Mouse (Mus musculus): ENCODE results near the gene Ggt6.

The Ggt6 gene

DNA sequence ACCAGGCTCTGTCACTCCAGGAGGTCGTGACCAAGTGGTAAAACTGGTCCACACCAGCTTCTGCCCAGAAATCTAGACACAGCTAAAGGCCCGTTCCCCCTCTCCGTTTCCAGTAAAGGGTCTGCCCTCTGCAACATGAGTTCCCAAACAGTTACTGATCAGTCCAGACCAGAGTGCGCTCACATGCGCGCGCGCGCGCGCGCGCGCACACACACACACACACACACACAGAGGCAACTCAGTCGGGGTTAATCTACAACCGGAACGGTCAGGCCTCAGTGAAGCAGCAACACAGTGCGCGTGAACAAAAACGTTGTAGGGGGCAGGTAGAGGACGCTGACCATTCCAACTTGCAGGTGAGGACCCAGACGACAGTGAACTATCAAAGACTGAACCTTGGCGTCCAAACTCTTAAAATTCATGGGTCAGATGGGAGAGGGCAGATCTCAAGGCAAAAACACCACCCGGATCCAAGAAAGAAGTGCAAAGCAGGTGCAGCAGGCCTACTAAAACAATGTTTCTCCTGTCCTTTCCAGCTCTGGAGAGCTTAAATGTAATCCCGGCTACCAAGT lies 24.7 kb upstream of the Ggt6 start:
- intact Hi-C loops (cut with DNase I), result no loop called here

DNA sequence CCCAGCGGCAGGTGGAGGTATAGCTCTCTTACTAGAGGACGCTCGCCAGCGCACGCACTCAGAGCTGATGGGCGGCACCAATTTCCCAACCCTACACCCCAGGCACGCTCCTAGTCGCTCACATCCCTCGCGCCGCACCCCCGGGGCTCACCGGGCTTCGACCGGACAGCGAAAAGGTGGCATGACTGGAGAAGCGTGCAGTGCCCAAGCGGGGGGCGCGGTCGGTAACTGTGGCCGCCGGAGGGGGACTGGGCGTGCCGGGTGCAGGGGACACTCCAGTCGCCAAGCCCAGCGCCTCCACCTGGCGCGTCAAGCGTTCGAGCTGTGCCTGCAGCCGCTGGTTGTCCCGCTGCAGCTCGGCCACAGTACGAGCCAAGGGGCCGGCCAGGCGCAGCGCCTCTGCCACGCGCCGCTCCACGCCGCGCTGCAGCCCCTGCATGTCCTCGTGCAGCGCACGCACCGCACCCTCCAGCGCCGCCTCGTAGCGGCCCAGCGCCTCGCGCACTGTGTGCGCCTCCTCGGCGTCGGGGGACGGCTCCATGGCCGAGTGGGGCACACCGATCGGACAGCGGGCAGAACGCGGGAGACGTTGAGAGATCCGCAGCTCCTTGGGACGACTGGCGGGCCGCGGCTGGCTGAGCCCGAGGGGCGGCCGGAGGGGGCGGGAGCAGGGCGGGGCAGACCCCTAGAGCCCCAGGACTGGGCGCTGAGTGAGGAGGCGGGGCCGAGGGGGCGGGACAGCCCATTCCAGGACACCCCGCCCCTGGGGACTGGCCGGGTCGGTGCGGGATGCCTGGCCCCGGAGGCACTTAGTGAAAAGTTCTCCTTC lies 24.0 kb upstream of the Ggt6 start, which contains the start of gene Smtnl2:
Gene Smtnl2, minus strand, starts transcription at position 621 of the 829 bp plus-strand sequence.
- intact Hi-C loops (cut with DNase I), result no loop called here

GRCm38 (mm10) chr11:72411945-72412344 lies 23.4 kb upstream of the Ggt6 start:
- intact Hi-C loops (cut with DNase I), result no loop called here

- intact Hi-C loops (cut with DNase I), result no loop called here
These were observed 22.3 kb upstream of the Ggt6 start for GRCm38 (mm10) chr11:72413016-72413415.

- intact Hi-C loops (cut with DNase I), result no loop called here
These were observed 21.6 kb upstream of the Ggt6 start for GRCm38 (mm10) chr11:72413601-72414190.

DNA sequence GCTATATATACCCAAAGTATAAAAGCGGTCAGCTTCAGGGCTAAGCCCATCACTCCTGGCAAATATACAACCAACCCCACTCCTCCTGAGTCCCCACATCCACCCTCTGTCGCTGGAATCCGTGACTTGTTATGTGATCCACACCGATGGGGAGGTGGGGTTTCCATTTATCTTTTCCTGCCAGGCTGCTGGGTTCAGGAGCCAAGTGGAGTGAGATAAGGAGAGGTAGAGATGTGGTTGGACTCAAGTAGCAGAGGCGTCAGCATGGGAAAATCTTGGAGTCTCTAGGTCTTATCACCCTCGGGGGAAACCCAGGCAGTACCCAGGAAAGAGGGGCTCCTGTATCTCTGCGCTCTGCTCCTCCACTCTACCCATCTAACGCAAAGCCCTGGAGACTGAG lies 20.2 kb upstream of the Ggt6 start:
- intact Hi-C loops (cut with DNase I), result no loop called here

DNA sequence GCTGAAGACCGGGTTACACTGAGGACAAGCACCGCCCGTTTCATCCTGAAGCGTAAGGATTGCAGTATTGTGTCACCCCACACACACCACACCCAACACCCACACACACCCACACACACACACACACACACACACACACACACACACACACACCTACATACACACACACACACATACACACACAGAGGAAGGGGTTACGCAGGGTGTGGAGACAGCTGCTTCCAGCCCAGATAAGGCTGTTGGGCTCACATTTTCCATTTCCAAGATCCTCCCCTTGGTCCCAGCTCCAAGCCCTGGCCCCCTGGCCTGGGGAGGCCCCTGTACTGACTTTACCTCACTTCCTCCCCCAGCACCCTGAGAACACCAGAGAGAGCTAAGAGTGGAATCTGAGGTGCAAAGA lies 18.7 kb upstream of the Ggt6 start:
- intact Hi-C loops (cut with DNase I), result no loop called here

DNA sequence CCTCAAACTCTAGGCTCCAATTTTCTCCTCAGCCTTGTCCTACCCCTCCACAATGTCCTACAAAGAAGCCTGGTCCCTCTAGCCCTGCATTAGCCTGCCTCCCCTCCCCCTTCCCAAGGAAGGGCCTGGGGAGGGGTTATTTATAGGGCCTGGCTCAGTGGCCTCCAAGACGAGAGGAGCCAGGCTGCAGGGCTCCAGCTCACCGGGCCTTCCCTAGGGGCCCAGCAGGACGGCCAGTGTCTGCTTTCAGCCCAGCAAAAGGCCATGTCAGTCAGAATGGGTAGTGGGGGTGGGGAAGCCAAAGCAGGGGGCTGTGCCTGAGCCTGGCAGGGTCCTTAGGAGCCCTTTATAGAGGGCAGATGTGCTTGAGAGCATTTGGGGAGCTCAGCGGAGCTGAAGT lies 17.9 kb upstream of the Ggt6 start:
- intact Hi-C loops (cut with DNase I), result no loop called here

GRCm38 (mm10) chr11:72418227-72418626 lies 17.1 kb upstream of the Ggt6 start:
- intact Hi-C loops (cut with DNase I), result no loop called here

DNA sequence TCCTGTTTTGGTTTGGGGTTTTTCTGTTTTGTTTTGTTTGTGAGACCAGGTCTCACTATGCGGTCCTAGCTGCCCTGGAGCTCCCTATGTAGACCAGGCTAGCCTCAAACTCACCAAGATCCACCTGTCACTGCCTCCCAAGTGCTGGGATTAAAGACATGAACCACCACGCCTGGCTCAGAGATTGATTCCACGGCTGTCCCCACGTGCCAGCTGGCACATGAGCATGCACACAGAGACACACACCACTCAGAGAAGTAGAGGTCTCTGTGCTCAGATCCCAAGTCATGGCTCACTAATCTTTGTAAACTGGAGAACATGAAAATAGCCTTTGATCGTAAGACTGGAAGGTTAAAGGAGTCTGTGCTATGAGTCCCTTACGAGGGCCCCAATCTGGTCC lies 16.3 kb upstream of the Ggt6 start:
- intact Hi-C loops (cut with DNase I), result no loop called here

- intact Hi-C loops (cut with DNase I), result no loop called here
These were observed 14.7 kb upstream of the Ggt6 start for GRCm38 (mm10) chr11:72420460-72421122.

- intact Hi-C loops (cut with DNase I), result no loop called here
These were observed 13.6 kb upstream of the Ggt6 start for GRCm38 (mm10) chr11:72421518-72422278.

GRCm38 (mm10) chr11:72423686-72424085 lies 11.6 kb upstream of the Ggt6 start:
- intact Hi-C loops (cut with DNase I), result no loop called here

- intact Hi-C loops (cut with DNase I), result no loop called here
These were observed 10.1 kb upstream of the Ggt6 start for GRCm38 (mm10) chr11:72425201-72425600.

GRCm38 (mm10) chr11:72426884-72427283 lies 8.4 kb upstream of the Ggt6 start:
- intact Hi-C loops (cut with DNase I), result no loop called here

- intact Hi-C loops (cut with DNase I), result loop anchor here (2.0 kb wide), 3 partner anchors 74 to 204 kb away; no protein-coding TSS in a partner anchor
These were observed 6.6 kb upstream of the Ggt6 start for GRCm38 (mm10) chr11:72428694-72429093.

DNA sequence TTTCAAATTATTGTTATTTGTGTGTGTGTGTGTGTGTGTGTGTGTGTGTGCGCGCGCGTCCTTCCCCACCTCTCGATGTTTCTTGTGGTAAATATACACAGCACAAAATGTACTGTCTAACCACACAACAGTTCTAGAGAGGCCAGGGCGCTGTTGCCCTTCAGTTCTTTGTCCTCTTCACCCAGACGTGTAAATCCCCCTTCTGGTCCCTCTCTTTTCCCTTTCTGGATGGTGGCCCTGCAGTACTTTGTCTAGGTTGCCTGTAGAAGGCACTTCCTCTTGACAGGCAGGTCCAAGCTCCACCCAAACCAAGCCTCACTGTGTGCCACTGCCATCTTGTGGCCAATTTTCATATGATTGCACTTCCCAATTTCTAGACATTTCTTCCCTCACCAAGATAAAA lies 6.0 kb upstream of the Ggt6 start:
- intact Hi-C loops (cut with DNase I), result loop anchor here (2.0 kb wide), 3 partner anchors 74 to 204 kb away; no protein-coding TSS in a partner anchor

GRCm38 (mm10) chr11:72430311-72431068 lies 4.8 kb upstream of the Ggt6 start:
- intact Hi-C loops (cut with DNase I), result loop anchor here (5.0 kb wide), 1 partner anchor 132 kb away; no protein-coding TSS in a partner anchor

DNA sequence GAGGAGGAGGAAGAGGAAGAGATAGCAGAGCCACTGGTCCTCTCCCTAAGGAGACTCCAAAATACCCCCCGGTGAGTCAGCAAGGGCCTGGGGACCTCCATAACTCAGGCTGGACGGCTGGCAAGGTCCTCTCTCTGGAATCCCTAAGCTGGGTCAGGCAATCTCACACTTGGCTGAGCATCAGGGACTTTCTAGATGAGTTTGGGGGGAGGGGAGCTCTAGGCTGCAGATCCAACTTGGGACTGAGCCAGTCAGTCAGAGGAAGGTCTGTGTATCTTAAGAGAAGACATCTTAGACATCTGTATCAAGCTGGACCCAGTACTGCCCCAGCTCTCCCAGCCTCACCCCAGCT lies 344 bp downstream of the Ggt6 start:
- intact Hi-C loops (cut with DNase I), result no loop called here

DNA sequence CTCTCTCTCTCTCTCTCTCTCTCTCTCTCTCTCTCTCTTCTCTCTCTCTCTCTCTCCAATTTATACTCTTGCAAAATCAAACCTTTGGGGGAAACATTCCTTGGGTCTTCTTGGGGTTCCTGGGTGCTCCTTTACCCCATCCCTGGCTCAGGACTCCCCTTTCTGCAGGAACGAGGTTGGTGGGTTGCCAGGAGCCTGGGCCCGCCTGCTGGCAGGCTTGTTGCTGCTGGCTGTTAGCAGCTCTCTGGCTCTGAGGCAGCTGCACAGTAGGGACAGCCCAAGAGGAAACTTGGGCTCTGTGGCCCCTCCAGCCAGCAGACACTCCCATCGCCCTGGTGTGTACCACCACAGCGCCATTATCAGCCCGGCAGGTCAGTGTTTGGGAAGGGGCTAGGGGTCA lies 945 bp downstream of the Ggt6 start:
- intact Hi-C loops (cut with DNase I), result no loop called here

Data from adrenal gland (tissue).